Mouse (Mus musculus): ENCODE measurements around the gene Il13ra1. TPM values are rescaled to one million over a fixed set of nuclear protein-coding genes. Genes with fewer than 3 reads are reported as not detected.

The Il13ra1 gene
- polyA plus RNA-seq, 1 experiment from 2014 or later: 8.4 TPM

Other genes with a start within 250 kb of the Il13ra1 start
- 13.5 and 15.9 TPM in 2 replicates for gene Dock11, start 223.3 kb upstream of the Il13ra1 start, polyA plus RNA-seq (2015; fragmentation: Nextera tagmentation; extraction: Ambion mirVana)
- gene Zcchc12, start 83.8 kb downstream of the Il13ra1 start, polyA plus RNA-seq (2015; fragmentation: Nextera tagmentation; extraction: Ambion mirVana): 17.0 and 18.1 TPM in 2 replicates
- 0.17 and 0.27 TPM in 2 replicates for gene Lonrf3, start 216.2 kb downstream of the Il13ra1 start, polyA plus RNA-seq (2015; fragmentation: Nextera tagmentation; extraction: Ambion mirVana)